Mouse (Mus musculus) CD4-positive helper T cell, adult 2 months (primary cell): ENCODE measurements at regions not wholly inside any gene's neighbourhood (a gene's known extent, or its start where the extent isn't known, plus 50 kb on each side); places are given as distances from the start of the nearest gene placed in this dataset.

Experiments used
- DNase-seq: peaks from one replicate; pipeline ENCODE4 v3.0.0-alpha.2; 2012; ENCODE audit warnings: low read depth, missing footprints, low spot score

DNA sequence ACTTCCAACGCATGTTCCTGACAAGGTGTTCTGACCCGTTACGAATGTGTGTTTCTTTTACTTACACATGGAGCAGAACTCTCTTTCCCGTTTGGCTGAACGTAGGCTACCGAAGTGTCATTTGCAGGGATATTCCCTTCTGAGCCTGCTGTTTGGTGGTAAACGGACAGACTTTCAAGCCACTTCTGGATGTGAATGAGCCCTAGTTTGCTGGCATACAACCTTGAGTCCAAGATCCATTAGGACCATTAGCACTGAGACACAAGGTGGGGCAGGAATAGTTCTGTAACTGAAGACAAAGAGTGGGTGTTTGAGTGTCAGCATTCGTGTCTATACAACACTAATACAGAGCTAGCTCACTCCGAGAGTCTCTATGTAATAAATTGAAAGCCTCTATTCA lies 113.3 kb upstream of the Rmdn2 start:
- DNase-seq, result no peak

DNA sequence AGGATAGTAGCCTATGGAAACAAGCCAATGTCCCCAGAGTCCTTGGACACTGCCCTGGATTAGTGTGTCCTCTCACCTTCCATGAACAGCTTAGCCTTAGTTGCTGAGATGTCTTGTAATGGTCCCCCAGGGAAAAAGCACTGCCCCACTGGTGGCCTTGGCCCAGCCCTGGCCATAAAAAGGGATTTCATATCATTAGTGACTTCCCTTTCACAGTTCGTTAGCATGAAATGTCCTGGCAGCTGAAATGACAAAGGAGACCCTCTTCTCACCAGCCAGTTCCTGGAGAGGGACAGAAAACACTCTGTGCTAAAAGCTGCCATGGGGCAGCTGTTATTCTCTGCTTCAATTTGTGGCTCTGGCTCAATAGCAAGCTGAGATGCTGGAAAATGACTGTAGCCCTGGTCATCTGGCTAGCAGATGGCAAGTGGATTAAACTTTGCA lies 110.6 kb upstream of the Rmdn2 start:
- DNase-seq, result no peak

DNA sequence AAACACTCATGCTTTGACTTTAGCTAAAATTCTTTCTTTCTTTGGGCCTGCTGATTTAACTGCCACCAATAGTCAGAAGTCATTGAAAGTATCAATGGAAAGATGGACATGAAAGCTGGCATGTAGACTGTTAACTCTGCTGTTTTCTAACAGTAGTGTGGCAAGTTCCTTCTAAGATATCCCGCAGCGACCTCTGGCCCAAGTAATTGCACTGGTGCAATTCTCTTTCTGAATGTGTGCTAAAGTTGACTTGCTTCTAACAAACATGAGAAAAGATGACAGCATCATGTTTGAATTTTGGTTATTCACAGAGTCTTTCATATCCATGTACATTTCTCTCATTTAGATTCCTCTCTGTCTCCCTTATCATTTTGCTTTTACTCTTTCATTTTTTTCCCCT lies 109.7 kb upstream of the Rmdn2 start:
- no peak for DNase-seq

DNA sequence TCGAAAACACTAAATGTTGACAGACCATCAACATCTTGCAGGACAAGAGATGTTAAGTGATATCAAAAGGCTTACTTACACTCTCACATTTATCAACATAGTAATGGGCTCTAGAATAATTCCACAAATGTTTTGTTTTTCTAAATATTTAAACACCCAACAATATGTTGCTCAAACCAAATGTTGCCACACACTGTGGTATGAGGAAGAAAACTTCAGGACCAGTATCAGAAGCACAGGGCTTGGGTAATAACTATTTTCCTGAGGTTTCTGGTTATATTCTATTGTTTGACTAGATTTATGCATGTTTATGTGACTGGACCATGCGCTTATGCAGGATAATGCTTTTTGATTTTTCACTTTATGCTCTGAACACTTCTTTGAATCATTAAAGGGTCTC lies 108.6 kb upstream of the Rmdn2 start:
- DNase-seq, result no peak

DNA sequence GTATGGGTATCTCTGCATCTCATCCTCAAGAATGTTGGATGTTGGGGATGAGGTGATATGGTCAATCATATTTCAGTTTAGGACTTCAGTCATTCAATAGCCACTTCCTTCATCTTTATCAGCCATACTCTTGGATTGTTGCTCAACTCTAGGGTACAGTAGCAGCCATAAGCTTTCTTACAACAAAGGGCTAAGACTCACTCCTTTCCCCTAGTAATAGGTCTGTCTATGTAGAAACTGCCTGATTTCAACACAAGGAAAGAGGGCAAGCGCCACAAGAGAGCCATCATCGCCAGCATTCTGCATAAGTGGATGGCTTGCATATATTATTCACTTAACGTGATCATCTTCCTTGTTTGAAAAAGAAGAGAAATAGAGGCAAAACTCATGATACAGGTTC lies 107.5 kb upstream of the Rmdn2 start:
- DNase-seq, result no peak

DNA sequence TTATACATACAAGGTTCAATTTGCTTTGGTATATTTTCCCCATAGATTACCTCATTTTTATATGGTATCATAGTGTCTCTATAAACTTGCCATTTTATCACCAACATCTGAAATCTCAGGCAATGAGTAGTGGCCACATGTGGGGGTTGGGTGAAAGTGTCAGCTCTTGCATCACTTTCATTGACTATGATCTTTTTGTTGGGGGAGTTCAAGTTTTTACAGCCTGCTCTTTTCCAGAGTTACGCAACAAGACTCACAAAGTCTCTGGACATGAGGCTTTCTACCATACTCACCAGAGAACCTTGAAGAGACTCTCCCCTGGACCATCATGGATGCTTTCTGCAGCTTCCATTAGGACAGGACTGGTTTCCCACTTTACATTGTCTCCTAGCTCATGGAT lies 106.1 kb upstream of the Rmdn2 start:
- no peak for DNase-seq

DNA sequence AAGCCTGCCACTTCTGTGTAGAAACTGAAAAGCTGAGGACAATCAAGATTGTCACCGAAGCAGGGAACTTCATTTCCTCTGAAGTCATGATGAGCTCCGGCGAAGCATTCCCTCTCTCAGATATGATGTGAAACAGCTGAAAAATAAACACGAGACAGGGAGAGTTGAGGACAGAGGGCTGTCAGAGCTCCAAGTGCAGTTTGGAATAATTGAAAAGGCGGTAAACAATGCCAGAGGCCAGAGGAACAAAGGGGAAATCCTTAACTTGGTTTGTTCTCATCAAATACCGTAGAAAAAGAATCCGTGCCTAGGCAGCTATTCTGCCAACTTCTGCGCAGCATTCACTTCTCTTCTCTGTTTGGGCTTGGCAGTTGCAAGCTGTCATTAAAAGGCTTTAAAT lies 102.4 kb upstream of the Rmdn2 start:
- DNase-seq, result no peak

DNA sequence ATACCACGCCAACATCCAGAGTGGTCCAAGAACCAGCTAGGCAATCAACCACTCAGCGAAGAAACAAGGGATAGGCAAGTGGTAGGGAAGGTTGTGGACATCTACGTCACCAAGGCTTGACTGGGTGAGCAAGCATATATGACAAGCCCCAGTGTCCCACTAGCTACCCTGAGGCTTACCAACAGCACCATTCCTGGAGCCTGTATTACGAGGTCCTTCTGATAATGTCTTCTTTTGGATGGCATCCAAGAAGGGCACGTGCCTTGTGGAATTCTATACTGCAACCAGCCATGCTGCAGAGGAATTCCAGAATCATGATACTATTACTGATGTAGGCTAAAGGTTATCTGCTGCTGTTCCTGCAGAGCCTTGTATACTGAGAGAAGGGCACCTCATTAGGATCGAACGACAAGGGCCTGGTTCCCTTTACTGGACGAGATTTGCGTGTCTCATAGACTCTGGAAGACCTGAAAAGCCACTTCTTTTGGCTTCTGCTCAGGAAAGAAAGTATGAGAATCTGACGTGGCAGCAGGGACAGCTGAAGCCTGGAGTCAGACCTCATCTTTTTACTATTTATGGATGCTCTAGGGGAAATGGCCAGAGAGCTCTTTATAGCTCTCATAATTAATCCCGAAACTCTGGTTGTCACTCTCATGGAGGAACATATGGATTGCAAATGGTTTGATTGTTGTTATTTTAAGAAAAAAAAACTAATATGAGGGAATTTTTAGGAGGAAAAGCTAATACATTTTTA lies 101.5 kb upstream of the Rmdn2 start:
- no peak for DNase-seq

DNA sequence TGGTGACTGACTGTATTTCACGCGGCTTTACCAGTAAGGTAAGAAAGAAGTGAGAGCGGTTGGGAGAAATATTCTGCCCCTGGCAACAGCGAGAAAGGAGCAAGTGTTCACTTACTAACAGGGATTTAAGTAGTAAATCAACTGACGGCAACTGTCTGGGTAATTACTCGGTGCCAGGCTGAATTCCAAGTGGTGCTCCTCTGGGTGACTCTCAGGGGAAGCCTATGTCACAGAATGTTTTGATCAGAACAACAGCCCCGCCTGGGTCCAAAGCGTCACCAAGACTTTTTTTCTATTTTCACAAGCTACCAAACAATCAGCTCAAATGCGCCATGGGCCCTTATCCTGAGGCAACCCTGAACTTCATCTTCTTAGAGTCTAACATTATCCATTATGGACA lies 100.4 kb upstream of the Rmdn2 start:
- no peak for DNase-seq

DNA sequence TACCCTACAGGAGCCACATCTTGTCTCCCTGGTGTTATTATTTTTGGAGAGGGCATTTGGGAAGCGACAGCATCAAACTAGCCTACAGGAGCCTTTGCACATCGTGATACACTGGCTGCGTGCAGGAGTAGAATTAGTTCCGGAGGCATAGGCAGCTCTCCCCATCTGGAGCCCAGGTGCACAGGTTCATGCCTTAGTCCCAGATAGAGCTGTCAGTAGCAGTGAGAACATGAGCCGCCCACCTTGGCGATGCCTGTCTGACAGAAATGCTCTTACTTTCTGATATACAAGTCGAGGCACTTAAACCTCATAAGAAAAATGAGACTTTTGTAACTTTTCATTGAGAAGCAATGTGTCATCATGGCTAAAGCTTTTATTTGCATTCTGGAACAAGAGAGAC lies 97.6 kb upstream of the Rmdn2 start:
- DNase-seq, result no peak

DNA sequence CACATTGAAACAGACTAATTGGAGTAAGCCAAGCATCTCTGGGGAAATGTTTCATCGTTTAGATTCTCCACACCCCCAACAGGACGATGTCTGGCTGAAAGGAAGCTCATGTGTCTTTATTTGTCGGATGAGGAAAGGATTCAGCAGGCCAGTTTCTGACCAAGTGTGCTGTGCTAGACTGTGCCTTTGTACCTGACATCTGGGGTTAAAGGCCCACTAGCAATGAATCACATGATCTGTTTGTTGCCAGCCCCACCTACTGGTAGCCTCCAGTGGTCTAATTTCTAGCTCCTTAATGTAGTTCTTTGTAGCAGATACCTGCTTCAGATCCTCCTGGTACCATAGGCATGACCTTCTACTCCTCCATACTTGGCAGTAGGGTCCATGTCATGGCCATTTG lies 93.5 kb upstream of the Rmdn2 start:
- DNase-seq, result peak; percentile 25

DNA sequence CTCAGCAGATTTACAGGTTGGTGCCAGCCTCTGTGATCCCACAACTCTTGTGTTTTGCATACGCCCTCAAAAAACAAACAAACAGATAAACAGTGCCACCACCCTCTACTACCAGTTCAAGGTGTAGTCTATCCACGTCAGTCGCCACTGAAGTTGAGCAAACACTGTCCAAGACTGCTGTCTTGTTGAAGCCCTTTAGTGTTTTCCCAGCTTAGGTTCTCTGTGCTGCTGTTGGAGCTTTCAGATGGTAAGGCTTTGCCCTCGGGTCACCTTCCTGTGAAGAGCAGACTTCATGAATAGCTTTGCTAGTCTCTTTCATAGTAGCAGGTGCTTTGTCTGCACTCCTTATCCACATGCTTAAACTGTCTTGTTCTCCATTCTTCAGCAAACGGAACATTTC lies 93.0 kb upstream of the Rmdn2 start:
- DNase-seq, result no peak

DNA sequence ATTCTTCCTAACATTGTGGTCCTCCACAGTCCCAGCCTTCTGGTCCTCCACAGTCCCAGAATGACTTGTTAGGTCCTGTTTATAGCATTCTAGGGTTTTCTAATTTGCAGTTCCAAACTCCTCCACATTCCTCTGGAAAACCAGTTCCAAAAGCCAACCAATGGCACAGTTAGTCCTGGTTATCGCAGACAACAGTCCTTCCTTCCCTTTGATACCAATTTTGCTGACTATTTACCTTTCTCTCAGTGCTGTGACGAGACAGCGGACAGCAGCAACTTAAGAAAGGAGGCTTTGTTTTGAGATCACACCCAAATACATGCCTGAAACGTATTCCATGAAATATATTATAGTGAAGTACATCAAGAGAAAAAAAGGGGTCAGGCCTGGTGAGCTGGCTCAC lies 92.3 kb upstream of the Rmdn2 start:
- DNase-seq, result no peak

DNA sequence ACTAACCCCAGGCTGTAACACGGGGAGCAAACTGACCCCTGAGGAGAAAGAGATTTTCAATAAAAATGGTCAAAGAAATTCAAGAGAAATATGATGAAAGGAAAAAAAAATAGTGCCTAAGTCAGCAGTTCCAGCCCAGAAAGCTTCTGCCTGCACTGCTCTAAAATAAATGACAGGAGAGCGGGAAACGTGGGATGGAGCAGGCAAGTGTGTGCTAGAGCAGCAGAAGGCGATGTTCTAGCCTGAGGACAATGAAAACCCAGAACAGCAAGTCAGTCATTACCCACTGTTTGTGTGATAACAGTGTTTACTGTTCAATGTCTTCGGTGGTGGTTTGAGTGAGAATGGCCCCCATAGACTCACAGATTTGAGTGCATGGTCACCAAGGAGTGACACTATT lies 91.4 kb upstream of the Rmdn2 start:
- no peak for DNase-seq

DNA sequence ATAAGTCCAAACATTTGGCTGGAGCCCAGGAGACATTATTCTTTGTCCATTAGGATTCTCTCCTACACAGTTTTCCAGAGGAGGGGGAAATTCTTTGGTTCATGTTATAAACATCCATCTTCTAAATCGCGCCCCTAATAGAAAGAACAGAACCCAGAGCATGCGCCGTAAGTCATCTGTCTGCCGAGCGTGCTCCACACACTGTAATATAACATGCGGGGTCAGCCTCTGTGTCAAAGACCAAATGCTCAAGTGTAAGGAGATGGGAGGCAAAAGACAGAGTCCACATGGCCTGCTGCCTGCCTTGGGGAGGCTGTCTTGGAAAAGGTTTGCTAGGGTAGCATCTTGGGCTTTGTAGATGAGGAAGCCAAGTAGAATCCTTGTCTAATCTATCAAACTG lies 90.0 kb upstream of the Rmdn2 start:
- no peak for DNase-seq

DNA sequence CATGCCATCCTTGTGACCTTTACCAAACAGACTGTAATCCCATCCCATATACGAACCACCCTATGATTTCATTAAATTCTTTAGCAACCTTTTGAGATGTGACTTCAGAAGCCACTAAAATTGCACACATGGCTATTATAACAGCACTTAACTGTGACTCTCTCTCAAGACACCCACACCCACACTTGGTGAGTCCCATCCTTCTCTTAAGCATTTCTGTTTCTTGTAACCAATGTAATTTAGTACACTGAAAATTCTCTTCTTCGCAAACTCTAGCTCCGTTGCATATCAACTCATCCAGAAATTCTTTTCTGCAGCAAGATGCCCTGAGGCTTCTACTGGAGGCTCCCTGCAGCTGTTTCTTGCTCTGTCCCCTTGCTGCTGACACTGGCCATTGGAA lies 88.4 kb upstream of the Rmdn2 start:
- no peak for DNase-seq

DNA sequence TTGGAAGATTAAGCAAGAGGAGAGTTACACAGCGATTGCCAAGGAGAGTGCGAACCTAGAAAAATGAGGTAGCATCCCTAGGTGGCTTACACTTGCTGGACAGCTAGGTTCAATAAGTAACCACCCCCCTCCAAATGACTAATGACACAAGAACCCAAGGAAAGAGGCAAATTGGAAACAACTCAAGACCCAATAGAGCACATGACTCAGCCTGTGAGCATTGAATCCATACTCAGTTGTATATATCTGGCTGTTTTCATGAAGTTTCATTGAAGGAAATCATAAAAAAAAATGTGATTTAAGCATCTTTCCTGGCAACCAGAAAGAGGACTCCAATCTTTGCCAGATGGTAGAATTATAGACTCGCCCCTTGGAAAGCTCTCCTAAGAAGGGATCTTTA lies 84.3 kb upstream of the Rmdn2 start:
- DNase-seq, result no peak

DNA sequence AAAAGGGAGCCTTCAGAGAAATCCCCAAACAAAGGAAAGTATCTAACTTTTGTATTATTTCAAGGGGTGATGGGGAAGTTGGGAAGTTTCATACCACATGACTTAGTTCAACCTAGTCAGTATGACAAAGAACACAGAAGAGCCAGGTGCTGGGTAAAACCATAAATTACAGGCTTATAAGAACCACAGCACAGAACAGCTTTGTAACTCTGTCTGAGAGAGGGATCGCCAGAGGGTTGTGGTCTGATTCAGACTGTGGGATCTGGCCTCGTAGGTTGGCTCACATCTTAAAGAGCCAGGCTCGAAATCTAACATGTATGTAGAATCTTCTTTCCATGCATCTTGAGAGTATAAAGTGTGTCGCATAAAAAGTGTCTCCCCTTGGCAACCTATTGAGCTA lies 75.1 kb upstream of the Rmdn2 start:
- no peak for DNase-seq

DNA sequence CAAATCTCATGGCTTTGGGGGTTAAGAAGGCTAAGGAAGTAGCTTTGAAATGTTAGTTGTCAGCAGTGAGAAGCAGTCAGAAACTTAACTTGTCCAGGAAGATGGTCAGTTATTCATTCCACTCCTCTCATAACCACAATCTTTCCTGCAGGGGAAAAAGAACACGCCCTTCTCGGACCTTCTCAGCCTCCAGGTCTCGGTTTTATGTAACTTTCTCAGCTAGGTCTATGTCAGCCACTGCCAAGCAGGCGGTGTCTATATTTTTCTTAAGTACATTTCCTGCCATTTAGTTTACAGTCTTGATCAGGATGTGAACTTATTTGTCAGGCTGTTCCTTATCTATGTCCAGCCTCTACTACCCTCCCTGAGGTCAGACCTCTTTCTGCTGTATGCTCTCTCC lies 72.9 kb upstream of the Rmdn2 start:
- DNase-seq, result no peak

DNA sequence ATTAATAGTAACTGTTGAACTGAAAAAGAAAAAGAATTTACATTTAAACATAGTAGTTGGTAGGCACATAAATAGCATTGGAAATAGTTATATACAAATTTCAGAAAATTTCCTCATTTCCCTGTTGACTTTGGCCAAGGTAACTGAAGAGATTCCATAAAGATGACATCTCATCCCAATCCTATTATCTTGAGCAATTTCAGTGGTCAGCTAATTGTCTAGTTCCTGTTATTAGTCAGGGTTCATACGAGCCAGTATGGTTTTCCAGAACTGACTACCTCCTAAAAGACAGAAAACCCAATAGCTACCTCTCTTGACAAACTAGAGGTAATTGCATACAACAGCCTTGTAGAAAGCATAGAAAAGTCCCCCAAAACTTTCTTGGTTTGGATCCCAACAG lies 71.6 kb upstream of the Rmdn2 start:
- no peak for DNase-seq

DNA sequence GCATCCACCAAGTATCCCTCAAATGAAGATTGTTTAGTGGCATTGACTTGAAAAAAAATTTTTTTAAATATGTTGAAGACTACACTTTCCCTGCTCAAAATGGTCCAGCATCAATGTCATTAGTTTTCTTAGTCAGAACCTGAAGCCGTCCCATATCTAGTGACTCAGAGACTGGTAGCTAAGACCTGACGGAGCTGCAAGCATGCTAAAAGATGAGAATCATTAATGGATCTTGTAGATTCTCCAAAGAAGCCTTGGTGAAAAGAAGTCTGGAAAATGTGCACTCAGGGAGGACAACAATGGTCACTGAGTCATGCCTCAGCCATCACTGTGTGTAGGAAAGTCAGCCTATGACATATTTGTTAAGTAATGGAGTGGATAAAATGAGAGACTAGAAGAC lies 71.2 kb upstream of the Rmdn2 start:
- DNase-seq, result no peak

DNA sequence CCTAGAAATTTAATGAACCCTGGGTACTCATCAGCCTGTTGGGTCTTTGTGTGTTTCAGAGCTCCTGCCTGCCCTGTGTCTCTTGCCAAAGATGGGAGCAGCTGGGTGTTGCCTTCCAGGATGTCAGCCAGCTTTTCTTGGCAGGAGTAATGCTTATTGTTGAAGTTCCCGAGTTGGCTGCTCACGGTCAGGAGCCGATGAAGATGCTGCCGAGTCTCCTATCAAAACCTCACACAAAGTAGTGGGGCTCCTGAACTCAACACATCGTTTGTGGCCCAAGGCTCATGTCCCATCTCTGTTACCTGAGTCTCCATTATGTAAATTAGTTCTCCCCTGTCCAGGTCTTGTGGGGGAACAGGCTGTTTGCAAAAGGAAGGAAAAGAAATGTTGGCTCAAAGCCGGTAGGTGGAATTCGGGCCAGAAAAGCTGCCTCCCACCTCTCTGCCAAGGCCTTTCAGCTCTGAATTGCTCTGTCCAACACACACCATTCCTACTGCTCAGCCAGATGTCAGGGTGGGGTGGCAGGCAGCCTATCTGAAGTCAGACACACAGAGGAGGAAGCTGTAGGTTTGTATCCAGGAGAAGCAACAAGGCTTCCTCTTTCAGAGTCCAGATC lies 67.6 kb upstream of the Rmdn2 start:
- DNase-seq, result no peak

DNA sequence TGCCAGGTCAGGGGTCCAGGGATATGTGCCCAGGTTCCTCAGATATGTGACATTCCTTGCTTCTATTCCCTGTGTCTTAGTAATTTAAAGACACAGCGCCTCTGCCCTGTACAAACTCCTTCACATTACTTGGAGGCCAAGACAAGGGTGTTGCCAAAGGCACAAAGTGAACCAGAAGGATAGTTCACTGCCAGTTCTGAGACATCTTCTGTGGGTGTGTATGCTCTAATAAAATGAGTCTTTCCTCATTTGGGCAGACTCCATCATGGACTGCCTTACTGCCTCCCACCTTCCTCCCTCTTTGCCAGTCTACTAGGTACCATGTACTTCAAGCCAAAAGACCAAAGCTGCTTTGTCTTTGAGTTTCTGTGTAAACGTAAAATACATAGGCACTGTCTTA lies 65.8 kb upstream of the Rmdn2 start:
- DNase-seq, result no peak

DNA sequence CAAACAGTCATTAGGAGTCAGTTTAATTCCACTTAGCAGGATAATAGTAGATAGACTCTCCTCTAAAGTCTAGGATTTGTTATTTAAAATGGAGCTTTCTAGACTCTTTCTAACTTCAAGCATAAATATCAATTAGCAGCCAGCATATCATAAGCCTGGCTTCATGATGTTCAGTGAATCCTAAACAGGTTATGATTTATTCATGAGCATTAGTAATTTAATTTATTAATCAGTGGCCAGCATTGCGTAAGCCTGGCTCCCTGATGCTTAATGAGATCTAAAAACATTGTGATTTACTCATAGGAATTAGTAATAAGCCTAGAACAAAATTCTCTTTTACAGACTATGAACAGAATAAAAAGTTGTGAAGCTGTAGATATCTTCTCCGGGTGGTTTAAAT lies 64.6 kb upstream of the Rmdn2 start:
- DNase-seq, result no peak
